Mouse (Mus musculus): ENCODE data around the gene Slc44a5. TPM values are rescaled to one million over a fixed set of nuclear protein-coding genes. Genes with fewer than 3 reads are reported as not detected.

Gene Slc44a5
- polyA plus RNA-seq, 1 experiment: 3.7 TPM

- Histone ChIP-seq H3K4me3 (ENCODE audit: control insufficient read depth, low read depth, low read length) (no peak overlapping the region), H3K4me1 (ENCODE audit: control insufficient read depth, insufficient read depth, low read length) (no peaks in the 10 kb centered on the region), H3K36me3 (ENCODE audit: control insufficient read depth, insufficient read depth, low read length) (no peaks in the 10 kb centered on the region), H3K27me3 (ENCODE audit: control insufficient read depth, insufficient read depth, low read length) (no peaks in the 10 kb centered on the region), H3K27ac (ENCODE audit: control insufficient read depth, insufficient read depth, low read depth, low read length) (no peak overlapping the region)
- no peak for TF ChIP-seq CTCF (IDR thresholded peaks at IDR 0.05; ENCODE audit: control insufficient read depth, insufficient read depth, insufficient replicate concordance, low read depth, low read length)
- no peak for TF ChIP-seq POLR2A (IDR thresholded peaks at IDR 0.05; ENCODE audit: control insufficient read depth, low read depth, low read length)
These were observed 235.2 kb downstream of the Slc44a5 start for GRCm38 (mm10) chr3:154208479-154208878.

GRCm38 (mm10) chr3:154209201-154209754 is 236.0 kb downstream of the Slc44a5 start:
- no peak for TF ChIP-seq CTCF (IDR thresholded peaks at IDR 0.05; ENCODE audit: control insufficient read depth, insufficient read depth, insufficient replicate concordance, low read depth, low read length)
- no peak for TF ChIP-seq POLR2A (IDR thresholded peaks at IDR 0.05; ENCODE audit: control insufficient read depth, low read depth, low read length)
- Histone ChIP-seq H3K27me3 (ENCODE audit: control insufficient read depth, insufficient read depth, low read length) (no peaks in the 10 kb centered on the region), H3K4me1 (ENCODE audit: control insufficient read depth, insufficient read depth, low read length) (no peaks in the 10 kb centered on the region), H3K27ac (ENCODE audit: control insufficient read depth, insufficient read depth, low read depth, low read length) (no peak overlapping the region), H3K36me3 (ENCODE audit: control insufficient read depth, insufficient read depth, low read length) (no peaks in the 10 kb centered on the region), H3K4me3 (ENCODE audit: control insufficient read depth, low read depth, low read length) (no peak overlapping the region)

GRCm38 (mm10) chr3:154209776-154210430 is 236.7 kb downstream of the Slc44a5 start:
- no peaks in the 10 kb centered on the region for H3K27me3 ChIP-seq (ENCODE audit: control insufficient read depth, insufficient read depth, low read length)
- no peaks in the 10 kb centered on the region for H3K36me3 ChIP-seq (ENCODE audit: control insufficient read depth, insufficient read depth, low read length)
- no peaks in the 10 kb centered on the region for H3K4me1 ChIP-seq (ENCODE audit: control insufficient read depth, insufficient read depth, low read length)
- H3K4me3 ChIP-seq (ENCODE audit: control insufficient read depth, low read depth, low read length): no peak overlapping the region
- no peak overlapping the region for H3K27ac ChIP-seq (ENCODE audit: control insufficient read depth, insufficient read depth, low read depth, low read length)
- TF ChIP-seq CTCF (IDR thresholded peaks at IDR 0.05; ENCODE audit: control insufficient read depth, insufficient read depth, insufficient replicate concordance, low read depth, low read length) (no peak), POLR2A (IDR thresholded peaks at IDR 0.05; ENCODE audit: control insufficient read depth, low read depth, low read length) (no peak)

DNA sequence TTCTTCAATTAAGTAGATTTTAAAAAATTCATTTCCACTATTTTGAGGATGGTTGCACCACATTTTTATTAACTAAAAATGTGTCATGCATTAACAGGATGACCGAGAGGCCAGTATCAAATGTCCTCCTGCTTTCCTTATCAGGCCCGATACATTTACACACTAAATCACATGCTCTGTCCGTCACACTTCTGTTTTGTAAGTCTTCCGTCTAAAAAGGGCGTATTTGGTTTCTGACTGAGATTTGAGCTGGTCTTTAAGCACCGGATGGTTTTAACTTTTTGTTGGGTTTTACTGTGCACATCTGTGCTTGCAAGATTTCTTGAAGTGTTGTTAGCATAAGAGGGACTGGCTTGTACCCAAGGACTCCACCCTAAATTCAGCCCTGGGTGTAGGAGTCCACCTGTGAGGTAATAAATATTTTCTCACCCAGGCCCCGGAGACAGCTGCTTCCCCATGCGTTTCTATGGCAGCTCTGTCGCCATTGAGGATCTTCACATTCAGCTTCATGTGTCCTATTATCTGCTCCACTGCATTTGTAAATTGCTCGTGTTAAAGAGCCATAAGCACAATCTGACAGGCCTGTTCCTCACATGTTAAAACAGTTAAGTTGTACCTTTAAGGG is 237.3 kb downstream of the Slc44a5 start:
- Histone ChIP-seq H3K4me1 (ENCODE audit: control insufficient read depth, insufficient read depth, low read length) (no peaks in the 10 kb centered on the region), H3K36me3 (ENCODE audit: control insufficient read depth, insufficient read depth, low read length) (no peaks in the 10 kb centered on the region), H3K4me3 (ENCODE audit: control insufficient read depth, low read depth, low read length) (no peak overlapping the region), H3K27ac (ENCODE audit: control insufficient read depth, insufficient read depth, low read depth, low read length) (no peak overlapping the region), H3K27me3 (ENCODE audit: control insufficient read depth, insufficient read depth, low read length) (no peaks in the 10 kb centered on the region)
- TF ChIP-seq POLR2A (IDR thresholded peaks at IDR 0.05; ENCODE audit: control insufficient read depth, low read depth, low read length) (no peak), CTCF (IDR thresholded peaks at IDR 0.05; ENCODE audit: control insufficient read depth, insufficient read depth, insufficient replicate concordance, low read depth, low read length) (no peak)

DNA sequence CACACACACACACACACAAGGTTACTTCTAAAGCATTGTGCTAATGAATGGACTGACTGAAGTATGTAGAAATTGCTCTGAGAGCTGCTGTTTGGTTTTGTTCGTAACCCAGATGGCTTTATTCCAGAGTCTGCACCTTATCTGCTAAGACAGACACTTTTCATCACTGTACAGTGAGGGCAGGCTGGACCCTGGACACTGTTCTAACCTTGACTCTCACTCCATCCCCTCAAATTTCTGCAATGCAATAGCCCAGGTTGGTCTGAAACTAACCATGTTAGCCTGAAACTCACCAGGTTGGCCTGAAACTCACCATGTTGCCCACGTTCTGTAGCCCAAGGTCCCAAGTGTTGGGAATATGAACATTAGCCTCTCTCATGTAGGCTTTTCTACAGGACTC is 239.3 kb downstream of the Slc44a5 start:
- Histone ChIP-seq H3K27me3 (ENCODE audit: control insufficient read depth, insufficient read depth, low read length) (no peaks in the 10 kb centered on the region), H3K36me3 (ENCODE audit: control insufficient read depth, insufficient read depth, low read length) (no peaks in the 10 kb centered on the region), H3K4me1 (ENCODE audit: control insufficient read depth, insufficient read depth, low read length) (no peaks in the 10 kb centered on the region), H3K27ac (ENCODE audit: control insufficient read depth, insufficient read depth, low read depth, low read length) (no peak overlapping the region), H3K4me3 (ENCODE audit: control insufficient read depth, low read depth, low read length) (no peak overlapping the region)
- TF ChIP-seq POLR2A (IDR thresholded peaks at IDR 0.05; ENCODE audit: control insufficient read depth, low read depth, low read length) (no peak), CTCF (IDR thresholded peaks at IDR 0.05; ENCODE audit: control insufficient read depth, insufficient read depth, insufficient replicate concordance, low read depth, low read length) (no peak)

- TF ChIP-seq POLR2A (IDR thresholded peaks at IDR 0.05; ENCODE audit: control insufficient read depth, low read depth, low read length) (no peak), CTCF (IDR thresholded peaks at IDR 0.05; ENCODE audit: control insufficient read depth, insufficient read depth, insufficient replicate concordance, low read depth, low read length) (no peak)
- Histone ChIP-seq H3K4me3 (ENCODE audit: control insufficient read depth, low read depth, low read length) (no peak overlapping the region), H3K27me3 (ENCODE audit: control insufficient read depth, insufficient read depth, low read length) (no peaks in the 10 kb centered on the region), H3K4me1 (ENCODE audit: control insufficient read depth, insufficient read depth, low read length) (no peaks in the 10 kb centered on the region), H3K27ac (ENCODE audit: control insufficient read depth, insufficient read depth, low read depth, low read length) (no peak overlapping the region), H3K36me3 (ENCODE audit: control insufficient read depth, insufficient read depth, low read length) (no peaks in the 10 kb centered on the region)
These were observed 242.1 kb downstream of the Slc44a5 start for GRCm38 (mm10) chr3:154215309-154215708.

DNA sequence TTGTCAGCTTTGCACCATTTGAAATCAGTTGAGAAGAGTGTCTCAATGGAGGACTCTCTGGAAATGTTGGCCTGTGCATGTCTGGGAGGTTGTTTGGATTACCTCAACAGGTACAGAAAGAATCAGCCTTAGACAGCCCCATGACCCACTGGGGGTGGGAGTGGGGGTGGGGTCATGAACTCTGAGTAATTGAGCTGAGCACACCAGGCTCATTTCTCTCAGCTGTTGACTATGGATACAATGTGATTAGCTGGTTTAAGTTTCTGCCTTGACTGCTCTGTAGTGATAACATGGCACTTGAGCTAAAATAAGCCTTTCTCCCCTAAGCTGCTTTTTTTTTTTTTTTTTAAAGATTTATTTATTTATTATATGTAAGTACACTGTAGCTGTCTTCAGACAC is 242.5 kb downstream of the Slc44a5 start:
- Histone ChIP-seq H3K4me1 (ENCODE audit: control insufficient read depth, insufficient read depth, low read length) (no peaks in the 10 kb centered on the region), H3K36me3 (ENCODE audit: control insufficient read depth, insufficient read depth, low read length) (no peaks in the 10 kb centered on the region), H3K27me3 (ENCODE audit: control insufficient read depth, insufficient read depth, low read length) (no peaks in the 10 kb centered on the region), H3K4me3 (ENCODE audit: control insufficient read depth, low read depth, low read length) (no peak overlapping the region), H3K27ac (ENCODE audit: control insufficient read depth, insufficient read depth, low read depth, low read length) (no peak overlapping the region)
- TF ChIP-seq CTCF (IDR thresholded peaks at IDR 0.05; ENCODE audit: control insufficient read depth, insufficient read depth, insufficient replicate concordance, low read depth, low read length) (no peak), POLR2A (IDR thresholded peaks at IDR 0.05; ENCODE audit: control insufficient read depth, low read depth, low read length) (no peak)
